Mouse (Mus musculus): ENCODE data around the gene Rangap1.
"Not testable (repeated sequence)": the region's sequence is repeated elsewhere in the genome, so short reads cannot be mapped to it uniquely, and the experiment has no call there.

Rangap1 gene

GRCm38 (mm10) chr15:81742368-81742767 lies 3.0 kb downstream of the Rangap1 start:
- not testable (repeated sequence) for DNase-seq (ENCODE audit: low spot score in 2 of 2)

GRCm38 (mm10) chr15:81739924-81740323 lies 5.4 kb downstream of the Rangap1 start:
- DNase-seq (ENCODE audit: low spot score in 2 of 2): no peak

GRCm38 (mm10) chr15:81739296-81739695 lies 6.0 kb downstream of the Rangap1 start:
- no peak for DNase-seq (ENCODE audit: low spot score in 2 of 2)

- DNase-seq (ENCODE audit: low spot score in 2 of 2): no peak
These were observed 10.3 kb downstream of the Rangap1 start for GRCm38 (mm10) chr15:81735075-81735474.

GRCm38 (mm10) chr15:81729792-81730635 lies 15.3 kb downstream of the Rangap1 start:
- DNase-seq (ENCODE audit: low spot score in 2 of 2): peak; percentile 99 to 100

- peak; percentile 66 to 74 for DNase-seq (ENCODE audit: low spot score in 2 of 2)
These were observed 16.0 kb downstream of the Rangap1 start for GRCm38 (mm10) chr15:81729241-81729791.

- DNase-seq (ENCODE audit: low spot score in 2 of 2): no peak
These were observed 19.4 kb downstream of the Rangap1 start for GRCm38 (mm10) chr15:81725965-81726364.

GRCm38 (mm10) chr15:81723653-81724052 lies 21.7 kb downstream of the Rangap1 start:
- DNase-seq (ENCODE audit: low spot score in 2 of 2): no peak

GRCm38 (mm10) chr15:81722361-81722760 lies 23.0 kb downstream of the Rangap1 start:
- no peak for DNase-seq (ENCODE audit: low spot score in 2 of 2)

- no peak for DNase-seq (ENCODE audit: low spot score in 2 of 2)
These were observed 26.2 kb downstream of the Rangap1 start for GRCm38 (mm10) chr15:81719139-81719531.

- peak; percentile 56 to 85 for DNase-seq (ENCODE audit: low spot score in 2 of 2)
These were observed 26.8 kb downstream of the Rangap1 start for GRCm38 (mm10) chr15:81718336-81719138.

GRCm38 (mm10) chr15:81713742-81714141 lies 31.6 kb downstream of the Rangap1 start:
- DNase-seq (ENCODE audit: low spot score in 2 of 2): no peak

- no peak for DNase-seq (ENCODE audit: low spot score in 2 of 2)
These were observed 34.5 kb downstream of the Rangap1 start for GRCm38 (mm10) chr15:81710801-81711200.

GRCm38 (mm10) chr15:81709686-81710085 lies 35.6 kb downstream of the Rangap1 start:
- no peak for DNase-seq (ENCODE audit: low spot score in 2 of 2)

GRCm38 (mm10) chr15:81708991-81709390 lies 36.3 kb downstream of the Rangap1 start:
- DNase-seq (ENCODE audit: low spot score in 2 of 2): no peak

- no peak for DNase-seq (ENCODE audit: low spot score in 2 of 2)
These were observed 42.2 kb downstream of the Rangap1 start for GRCm38 (mm10) chr15:81703094-81703489.

- DNase-seq (ENCODE audit: low spot score in 2 of 2): no peak
These were observed 42.8 kb downstream of the Rangap1 start for GRCm38 (mm10) chr15:81702306-81703093.

GRCm38 (mm10) chr15:81701350-81701749 lies 44.0 kb downstream of the Rangap1 start:
- not testable (repeated sequence) for DNase-seq (ENCODE audit: low spot score in 2 of 2)

GRCm38 (mm10) chr15:81700601-81701000 lies 44.7 kb downstream of the Rangap1 start:
- no peak for DNase-seq (ENCODE audit: low spot score in 2 of 2)

- DNase-seq (ENCODE audit: low spot score in 2 of 2): no peak
These were observed 45.2 kb downstream of the Rangap1 start for GRCm38 (mm10) chr15:81700161-81700560.

GRCm38 (mm10) chr15:81698532-81698931 lies 46.8 kb downstream of the Rangap1 start:
- DNase-seq (ENCODE audit: low spot score in 2 of 2): no peak

- peak in 1 of 2 experiments; percentile 44 for DNase-seq (ENCODE audit: low spot score in 2 of 2)
These were observed 47.5 kb downstream of the Rangap1 start for GRCm38 (mm10) chr15:81697847-81698246.

Data from right cerebral cortex, postnatal 10 days (tissue).